Mouse (Mus musculus): ENCODE data around the gene Plxdc1. TPM values are rescaled to one million over a fixed set of nuclear protein-coding genes. Genes with fewer than 3 reads are reported as not detected.

Plxdc1 gene
- polyA plus RNA-seq, 1 experiment = 11.1 TPM

DNA sequence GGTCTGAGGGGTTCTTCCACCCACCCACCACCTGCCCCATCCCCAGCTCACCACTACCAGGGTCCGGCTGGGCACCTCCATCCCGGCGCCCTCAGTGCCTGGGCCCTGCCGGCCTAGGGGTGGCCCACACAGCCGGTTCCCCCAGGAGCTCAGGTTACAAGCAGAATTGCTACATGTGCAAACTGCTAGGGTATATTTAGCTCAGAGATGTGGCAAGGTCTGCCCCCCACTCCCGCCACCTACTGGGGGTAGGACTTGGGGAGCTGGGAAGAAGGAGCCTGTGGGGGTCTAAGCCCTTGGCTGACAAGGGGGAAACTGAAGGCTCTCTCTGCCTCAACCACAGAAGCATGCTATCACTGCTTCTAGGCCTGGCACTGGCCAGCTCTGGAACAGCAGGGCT lies 32.0 kb upstream of the Plxdc1 start:
- DNase-seq (ENCODE audit: extremely low spot score in 1 of 2, low spot score in 1 of 2) = no peak

DNA sequence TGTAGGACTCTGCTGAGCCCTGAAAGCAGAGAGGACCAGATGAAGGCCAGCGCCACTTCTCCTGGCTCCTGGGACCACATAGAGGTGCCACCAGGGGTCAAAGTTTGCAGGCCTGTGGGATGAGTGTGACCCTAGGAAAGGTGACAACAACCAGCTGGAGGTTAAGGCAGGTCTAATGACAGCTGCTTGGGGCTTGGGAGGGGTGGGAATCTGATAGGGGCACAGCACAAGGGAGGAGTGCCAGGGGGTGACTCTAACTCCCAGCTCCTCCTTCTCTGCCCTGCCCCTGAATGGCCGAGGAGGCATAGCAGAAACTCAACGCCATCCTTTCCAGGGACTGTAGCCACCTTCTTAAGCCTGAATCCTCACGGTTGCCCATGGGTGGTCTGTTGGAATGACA lies 30.6 kb upstream of the Plxdc1 start:
- DNase-seq (ENCODE audit: extremely low spot score in 1 of 2, low spot score in 1 of 2) = no peak

DNA sequence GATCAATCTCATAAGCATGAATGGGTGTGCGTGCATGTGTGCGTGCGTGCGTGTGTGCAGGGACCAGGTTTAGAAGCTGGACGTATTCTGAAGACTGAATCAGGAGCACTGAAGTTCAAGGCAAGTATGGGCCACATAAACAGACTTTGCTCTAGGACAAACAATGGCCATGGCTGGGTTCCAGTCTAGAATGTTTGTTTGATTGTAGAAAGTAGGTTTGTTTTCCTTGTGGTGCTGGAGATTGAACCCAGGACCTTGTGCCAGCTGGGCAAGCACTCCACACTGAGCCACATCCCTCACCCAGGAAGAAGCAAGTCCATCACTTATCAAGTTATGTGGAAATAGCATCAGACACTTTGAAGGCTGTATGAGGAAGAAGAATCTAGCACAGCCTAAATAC lies 29.9 kb upstream of the Plxdc1 start:
- no peak for DNase-seq (ENCODE audit: extremely low spot score in 1 of 2, low spot score in 1 of 2)

DNA sequence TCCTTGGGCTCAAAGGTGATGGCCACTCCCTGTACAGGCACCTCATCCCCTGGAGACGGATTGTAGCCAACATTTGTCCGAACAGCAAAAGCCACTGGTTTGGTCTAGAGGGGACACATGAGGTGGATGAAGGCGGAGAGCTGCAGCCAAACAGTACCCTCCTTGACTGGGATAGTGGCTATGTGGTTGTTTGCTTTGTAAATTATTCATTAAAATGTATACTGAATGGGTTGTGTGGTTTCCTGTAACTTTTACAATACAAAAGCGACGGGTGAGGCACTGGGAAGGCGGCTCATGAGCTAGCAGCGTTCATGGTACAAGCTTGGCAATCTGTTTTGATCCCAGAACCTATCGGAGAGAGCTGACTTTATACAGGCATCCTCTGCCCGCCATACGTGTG lies 26.6 kb upstream of the Plxdc1 start:
- no peak for DNase-seq (ENCODE audit: extremely low spot score in 1 of 2, low spot score in 1 of 2)

DNA sequence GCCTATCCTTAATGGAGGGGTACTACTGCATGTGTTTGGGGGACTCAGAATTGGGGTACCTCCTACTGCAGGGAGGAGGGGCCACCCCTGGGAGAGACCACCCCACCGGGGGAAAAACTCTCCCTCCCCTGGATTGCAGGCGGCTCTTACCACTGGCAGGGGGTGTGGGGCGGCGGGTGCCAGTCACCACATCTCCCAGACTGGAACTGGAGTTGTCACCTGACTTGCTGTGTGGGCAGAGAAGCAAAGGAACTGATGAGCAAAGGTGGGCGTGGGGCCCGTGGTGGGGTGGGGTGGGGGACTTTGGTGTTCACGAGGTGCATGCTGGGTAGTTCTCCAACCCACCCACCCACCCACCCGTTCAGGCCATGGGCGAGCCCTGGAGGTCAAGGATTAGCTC lies 25.5 kb upstream of the Plxdc1 start:
- peak in 1 of 2 experiments; percentile 68 for DNase-seq (ENCODE audit: extremely low spot score in 1 of 2, low spot score in 1 of 2)

DNA sequence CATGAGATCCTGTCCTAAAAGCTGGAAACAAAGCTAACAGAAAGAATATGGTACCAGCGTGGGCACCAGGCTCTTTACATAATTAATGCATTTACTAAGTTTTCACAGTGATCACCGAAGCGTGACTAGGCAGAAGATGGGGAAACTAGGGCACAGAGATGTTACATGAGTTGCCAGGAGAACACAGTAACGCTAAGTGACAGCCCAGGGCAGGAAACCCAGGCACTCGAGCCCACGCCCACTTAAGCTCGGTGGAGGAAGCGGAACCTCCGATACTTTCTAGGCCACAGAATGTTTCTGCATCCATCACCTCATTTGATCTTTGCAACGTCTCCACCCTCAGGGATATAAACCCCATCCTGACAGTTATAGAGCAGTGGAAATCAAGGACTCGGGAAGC lies 21.8 kb upstream of the Plxdc1 start:
- DNase-seq (ENCODE audit: extremely low spot score in 1 of 2, low spot score in 1 of 2) = peak in 1 of 2 experiments; percentile 54

DNA sequence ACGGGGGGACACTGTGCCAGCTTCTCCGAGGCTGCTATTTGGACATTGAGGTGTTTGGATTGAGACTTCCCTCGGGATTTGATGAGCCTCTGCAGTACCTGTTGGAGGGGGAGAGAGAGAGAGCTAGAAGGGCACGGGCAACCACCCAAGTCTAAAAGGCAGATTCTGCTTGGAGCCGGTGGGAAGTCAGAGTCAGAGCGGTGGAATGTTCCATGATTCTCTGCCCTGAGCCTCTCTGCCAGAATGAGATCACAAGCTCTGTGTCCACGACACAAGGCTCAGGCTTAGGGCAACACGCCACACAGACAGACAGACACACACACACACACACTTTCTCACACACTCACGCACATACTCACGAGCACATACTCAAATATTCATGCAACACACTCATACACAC lies 19.4 kb upstream of the Plxdc1 start:
- DNase-seq (ENCODE audit: extremely low spot score in 1 of 2, low spot score in 1 of 2) = no peak

DNA sequence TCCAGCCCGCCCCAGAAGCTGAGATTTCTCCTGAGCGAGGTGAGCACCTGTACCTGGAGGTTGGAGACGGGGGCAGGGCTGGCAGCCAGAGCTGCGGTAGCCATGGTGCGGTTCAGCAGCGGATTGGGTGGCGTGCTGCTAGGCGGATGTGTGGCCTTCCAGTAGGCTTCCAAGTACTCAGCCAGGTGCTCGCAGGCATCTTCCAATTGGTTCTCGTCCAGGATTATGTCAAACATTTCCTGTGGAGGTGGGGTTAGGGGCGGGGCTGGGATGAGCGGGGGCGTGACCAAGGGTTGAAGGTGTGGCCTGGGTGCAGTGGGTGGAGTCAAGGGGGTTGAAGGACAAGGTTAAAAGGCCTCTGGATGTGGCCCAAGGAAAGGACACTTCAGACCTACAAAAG lies 18.8 kb upstream of the Plxdc1 start:
- DNase-seq (ENCODE audit: extremely low spot score in 1 of 2, low spot score in 1 of 2) = no peak

DNA sequence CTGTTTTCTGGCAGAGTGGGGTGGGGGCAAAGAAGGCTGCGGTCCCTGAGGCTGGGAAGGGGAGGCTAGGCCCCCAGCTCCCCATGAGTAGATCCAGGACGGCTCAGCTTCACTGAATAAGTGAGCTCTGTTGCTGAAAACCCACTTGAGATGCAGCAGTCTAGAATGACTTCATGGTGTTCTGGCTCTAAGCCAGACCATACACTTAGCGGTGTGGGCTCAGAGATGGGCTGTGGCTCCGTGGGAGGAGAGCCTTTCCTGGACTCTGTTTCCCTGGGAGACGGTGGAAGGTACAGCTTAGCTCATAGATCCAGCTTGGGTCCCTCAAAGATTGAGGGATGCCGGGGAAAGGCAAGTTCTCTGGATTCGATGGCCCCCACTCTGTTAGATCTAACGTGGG lies 17.9 kb upstream of the Plxdc1 start:
- DNase-seq (ENCODE audit: extremely low spot score in 1 of 2, low spot score in 1 of 2) = peak; percentile 64 to 82

DNA sequence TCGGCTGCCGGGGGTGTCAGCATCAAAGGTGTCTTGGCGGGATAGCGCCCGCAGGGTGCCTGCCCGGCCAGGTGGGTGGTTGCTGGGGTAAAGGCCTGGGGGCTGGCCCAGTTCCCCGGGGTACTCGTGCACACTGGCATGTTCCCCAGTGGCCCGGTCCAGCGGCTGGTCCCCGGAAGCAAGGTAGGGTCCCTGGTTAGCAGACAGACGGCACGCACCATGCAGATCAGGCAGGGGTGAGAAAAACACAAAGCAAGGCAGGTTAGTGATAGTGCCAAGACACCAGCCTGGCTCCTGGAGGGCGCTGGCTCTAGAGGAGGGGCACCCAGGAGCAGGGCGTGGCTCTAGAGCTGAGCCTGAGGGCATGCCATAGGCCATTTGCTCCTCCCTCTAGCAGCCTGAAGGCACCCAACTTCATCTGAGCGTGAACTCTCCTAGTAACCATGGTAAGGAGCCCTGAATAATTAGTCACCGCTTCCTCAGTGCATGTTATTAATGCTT lies 17.0 kb upstream of the Plxdc1 start:
- no peak for DNase-seq (ENCODE audit: extremely low spot score in 1 of 2, low spot score in 1 of 2)

DNA sequence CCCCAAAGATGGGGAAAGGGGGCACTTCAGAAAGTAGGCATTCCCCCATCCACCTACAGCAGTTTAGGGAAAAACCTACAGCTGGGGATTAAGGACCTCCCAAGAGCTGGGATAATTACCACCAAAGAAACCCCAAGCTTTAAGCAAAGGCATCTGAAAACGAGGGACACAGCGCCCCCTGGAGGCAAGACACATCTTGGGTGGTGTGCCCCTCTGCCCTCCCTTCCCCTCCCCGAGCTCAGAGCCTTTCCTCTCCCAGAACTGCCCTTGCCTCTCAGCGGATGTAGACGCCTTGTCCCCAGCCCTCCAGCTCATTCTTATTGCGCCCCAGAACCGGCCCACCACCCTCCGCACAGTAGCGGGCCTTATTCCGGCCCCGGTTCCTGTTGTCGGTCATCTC lies 16.4 kb upstream of the Plxdc1 start:
- DNase-seq (ENCODE audit: extremely low spot score in 1 of 2, low spot score in 1 of 2) = peak in 1 of 2 experiments; percentile 84

DNA sequence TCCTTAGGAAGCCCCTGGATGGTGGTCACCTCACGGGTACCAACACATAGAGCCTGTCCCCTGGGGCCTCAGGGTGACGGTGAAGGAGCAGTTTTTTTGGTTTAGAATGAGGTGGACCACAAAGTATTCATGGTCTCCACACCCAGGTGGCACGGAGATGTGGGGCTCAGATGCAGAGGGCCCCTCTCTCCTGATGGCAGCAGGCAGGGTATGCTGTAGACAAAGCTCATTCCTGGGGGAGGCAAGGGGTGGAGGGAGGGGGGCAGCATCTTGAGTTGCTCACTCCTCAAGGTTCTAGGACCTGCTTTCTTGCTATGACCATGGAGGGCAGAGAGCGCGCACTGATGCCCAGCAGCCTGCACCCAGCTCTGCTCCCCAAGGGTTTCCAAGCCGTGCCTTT lies 15.7 kb upstream of the Plxdc1 start:
- DNase-seq (ENCODE audit: extremely low spot score in 1 of 2, low spot score in 1 of 2) = no peak

DNA sequence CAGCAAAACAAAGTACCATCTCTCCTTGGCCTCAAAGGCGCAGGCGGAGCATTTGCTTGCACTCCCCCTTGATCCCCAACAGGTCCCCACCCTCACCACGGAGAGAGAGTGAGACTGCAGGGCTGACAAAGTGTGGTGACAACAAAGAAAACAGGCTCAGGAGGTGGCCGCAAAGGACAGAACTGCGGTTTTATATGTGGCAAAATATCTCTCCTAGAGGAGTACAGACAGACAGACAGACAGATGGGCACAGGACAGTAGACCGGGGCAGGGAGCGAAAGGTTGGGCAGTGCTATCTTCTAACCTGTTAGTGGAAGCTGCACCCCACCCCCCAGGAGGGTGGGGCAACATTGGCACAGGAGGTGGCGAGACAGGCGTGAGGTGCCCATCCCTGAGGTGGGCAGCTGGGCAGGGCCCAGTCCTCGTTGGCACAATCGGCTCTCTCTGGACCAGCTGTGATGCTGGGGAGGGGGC lies 15.1 kb upstream of the Plxdc1 start:
- no peak for DNase-seq (ENCODE audit: extremely low spot score in 1 of 2, low spot score in 1 of 2)

DNA sequence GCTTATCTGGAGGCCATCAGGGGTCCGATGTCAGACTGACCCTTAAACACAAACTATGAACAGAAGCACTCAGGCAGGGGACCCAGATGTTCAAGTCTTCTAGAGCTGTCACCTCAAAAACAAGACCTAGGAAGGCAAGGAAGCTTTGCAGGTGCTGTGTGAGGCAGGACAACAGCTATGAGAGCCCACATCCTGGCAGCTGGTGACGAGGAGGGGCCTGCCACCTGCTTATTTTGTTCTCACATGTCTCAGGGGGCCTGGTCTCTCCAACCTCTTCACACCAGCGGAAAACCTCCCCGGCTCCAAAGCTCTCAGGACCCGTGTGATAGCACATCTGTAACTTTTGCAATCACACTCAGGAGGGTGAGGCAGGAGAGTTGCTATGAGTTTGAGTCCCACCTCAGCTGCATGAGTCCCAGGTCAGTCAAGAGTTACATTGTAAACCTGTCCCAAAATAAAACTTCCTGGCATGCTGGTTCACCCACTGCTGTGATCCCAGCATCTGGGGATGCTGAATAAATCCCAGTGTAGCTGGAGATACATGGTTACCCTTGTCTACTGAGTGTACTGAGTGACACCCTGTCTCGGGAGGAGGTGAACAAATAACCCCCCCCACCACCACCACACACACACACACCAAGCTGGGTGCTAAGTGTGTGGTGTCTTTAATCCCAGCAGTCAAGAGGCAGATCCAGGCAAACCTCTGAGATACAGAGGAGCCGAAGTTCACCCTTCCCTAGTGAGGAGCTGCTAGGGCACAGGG lies 14.3 kb upstream of the Plxdc1 start:
- DNase-seq (ENCODE audit: extremely low spot score in 1 of 2, low spot score in 1 of 2) = no peak

DNA sequence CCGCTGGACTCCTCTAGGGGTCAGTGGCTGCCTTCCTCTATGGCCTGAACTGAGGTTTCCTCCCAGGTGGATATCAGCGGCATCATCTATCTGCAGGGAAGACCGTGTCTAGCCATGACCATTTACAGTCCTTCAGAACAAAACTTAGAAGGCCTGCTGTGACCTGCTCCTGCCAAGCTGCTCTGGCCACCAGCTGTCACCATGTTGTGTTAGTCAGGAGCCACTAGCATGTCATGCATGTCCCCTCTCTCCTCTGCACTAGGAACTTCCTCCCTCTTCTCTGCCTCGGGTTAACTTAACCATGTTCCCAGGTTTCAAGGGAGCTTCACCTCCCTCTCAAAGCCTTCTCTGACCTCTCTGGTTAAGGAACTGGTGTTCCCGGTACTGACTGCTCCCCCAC lies 13.5 kb upstream of the Plxdc1 start:
- no peak for DNase-seq (ENCODE audit: extremely low spot score in 1 of 2, low spot score in 1 of 2)

DNA sequence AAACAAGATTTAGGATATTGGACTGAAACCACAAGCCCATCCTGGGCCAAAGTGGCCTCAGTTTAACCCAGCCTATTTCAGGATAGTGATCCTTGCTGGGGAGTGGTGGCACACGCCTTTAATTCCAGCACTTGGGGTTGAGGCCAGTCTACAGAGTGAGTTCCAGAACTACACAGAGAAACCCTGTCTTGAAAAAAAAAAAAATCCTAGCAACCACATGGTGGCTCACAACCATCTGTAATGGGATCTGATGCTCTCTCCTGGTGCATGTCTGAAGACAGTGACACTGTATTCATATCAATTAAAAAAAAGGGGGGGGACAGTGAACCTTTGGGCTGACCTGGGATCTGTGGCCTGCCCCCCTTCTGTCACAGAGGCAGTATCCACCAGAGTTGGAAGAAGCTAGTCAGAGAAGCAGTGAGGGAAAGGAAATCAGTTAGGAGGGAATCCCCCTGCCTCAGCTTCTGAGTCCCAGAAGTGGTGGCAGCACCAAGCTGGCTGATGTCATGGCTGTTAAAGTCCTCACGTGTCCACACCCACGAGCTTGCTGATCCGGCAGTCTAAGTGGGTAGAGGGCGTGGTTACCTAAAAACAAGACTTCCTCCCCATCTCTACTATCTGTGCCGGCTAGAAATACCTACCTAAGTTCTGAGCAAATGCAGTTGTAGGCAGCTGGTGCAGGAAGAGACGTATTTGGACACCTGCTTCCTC lies 12.8 kb upstream of the Plxdc1 start:
- DNase-seq (ENCODE audit: extremely low spot score in 1 of 2, low spot score in 1 of 2) = peak in 1 of 2 experiments; percentile 46

DNA sequence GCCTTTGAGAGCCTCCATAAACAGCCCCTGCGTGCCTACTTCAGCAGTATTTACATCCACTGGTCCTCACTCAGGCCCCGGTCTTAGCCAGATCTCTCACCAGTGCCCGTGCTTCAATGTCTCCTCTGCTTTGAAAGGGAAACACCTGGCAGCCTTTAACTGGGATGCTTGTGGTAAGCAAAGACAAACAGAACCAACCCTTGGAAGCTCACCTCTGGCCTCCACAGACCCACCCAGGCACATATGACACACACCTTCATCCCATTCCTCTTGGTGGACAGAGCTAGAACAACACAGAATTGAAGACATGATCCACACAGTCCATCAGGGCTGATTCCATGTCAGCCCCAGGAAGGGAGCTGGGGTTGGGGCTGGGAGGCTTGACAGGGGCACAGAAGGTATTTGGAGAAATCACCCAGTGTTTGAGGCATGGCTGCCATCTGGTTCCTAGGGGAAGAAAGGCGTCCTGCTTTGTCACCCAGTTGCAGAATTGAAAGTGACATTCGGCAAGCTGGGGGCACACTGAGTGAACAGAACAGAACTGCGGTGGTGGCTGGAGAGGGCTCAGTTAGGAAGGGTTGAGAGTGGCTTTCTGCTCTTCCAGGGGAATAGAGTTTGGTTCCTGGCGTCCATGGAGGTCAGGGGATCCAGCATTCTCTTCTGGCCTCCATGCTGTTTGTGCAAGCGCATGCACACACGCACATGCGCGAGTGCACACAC lies 12.0 kb upstream of the Plxdc1 start:
- DNase-seq (ENCODE audit: extremely low spot score in 1 of 2, low spot score in 1 of 2) = no peak

DNA sequence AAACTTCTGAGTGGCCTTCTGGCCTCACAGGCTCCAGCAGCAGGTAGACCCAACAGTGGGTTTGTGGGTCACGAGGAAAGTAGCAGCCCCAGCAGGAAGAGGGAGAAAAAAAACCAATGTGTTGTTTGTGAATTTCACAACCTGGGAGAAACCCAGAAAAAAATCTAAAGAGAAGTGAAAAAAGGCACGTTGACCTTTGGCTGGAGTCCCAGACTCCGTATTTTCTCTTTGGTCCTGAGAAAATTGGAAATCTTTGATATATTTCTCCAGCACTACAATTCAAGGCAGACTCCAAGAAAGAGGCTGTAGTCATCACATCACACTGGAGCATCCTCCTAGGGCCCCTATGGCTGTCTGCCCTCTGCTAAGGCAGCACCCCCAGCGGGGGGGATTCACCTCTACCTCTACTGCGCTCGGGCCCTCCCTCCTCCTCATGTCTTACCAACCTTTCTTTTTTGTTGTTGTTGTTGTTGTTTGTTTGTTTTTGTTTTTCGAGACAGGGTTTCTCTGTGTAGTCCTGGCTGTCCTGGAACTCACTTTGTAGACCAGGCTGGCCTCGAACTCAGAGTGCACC lies 11.2 kb upstream of the Plxdc1 start:
- DNase-seq (ENCODE audit: extremely low spot score in 1 of 2, low spot score in 1 of 2) = no peak

DNA sequence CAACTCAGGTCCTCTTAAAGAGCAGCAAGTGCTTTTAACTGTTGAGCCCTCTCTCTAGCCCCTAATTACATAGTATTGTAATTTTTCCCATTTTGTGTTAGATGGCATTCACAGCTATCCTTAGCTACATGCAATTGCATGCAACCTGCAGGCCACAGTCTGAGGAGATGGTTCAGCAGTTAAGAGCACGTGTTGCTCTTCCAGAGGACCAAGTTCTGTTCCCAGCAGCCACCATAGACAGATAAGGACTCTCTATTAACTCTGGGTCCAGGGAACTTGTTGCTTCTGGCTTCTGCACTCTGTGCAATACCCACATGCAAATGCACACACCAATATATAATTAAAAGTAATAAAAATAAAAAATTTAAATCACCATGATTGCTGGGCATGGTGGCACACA lies 10.4 kb upstream of the Plxdc1 start:
- no peak for DNase-seq (ENCODE audit: extremely low spot score in 1 of 2, low spot score in 1 of 2)

DNA sequence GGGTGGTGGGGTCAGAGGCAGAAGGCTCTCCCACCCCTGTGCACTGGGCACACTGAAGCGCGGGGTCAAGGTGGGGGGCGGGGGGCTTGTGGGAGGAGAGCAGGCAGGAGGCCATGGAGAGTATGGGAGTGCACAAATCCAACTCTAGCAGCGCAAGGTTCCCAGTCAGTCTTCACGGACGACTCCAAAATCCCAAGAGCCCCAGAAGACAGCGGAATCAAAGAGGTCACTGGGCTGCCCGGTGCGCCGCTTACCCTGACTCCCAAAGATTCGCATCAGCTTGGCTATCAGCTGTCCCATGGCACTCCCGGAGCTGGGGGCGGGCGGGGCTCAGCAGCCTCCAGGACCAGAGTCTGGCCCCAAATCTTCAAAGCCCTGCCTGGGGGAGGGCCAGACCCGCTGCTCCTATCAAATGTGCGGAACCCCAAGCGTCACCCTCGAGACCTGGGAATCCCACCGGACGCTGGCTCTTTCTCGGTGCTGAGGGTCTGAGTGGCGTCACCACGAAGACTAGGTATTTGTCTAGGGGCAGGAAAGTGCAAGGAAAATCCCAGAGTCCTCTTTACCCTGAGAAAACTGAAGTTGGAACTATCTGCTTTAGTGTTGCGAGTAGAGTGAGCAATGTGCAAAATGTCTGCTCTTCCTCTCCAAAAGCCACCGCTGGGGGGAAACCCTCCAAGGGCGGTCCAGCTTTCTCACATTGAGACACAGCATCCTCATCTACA lies 9.5 kb upstream of the Plxdc1 start, which contains the start of gene Arl5c:
TSS of gene Arl5c (minus strand) at position 618 of the 725 bp plus-strand sequence.
- peak in 1 of 2 experiments; percentile 62 for DNase-seq (ENCODE audit: extremely low spot score in 1 of 2, low spot score in 1 of 2)
